26 mouse cellular contexts compared by ENCODE assay signal in the genomic region with DNA sequence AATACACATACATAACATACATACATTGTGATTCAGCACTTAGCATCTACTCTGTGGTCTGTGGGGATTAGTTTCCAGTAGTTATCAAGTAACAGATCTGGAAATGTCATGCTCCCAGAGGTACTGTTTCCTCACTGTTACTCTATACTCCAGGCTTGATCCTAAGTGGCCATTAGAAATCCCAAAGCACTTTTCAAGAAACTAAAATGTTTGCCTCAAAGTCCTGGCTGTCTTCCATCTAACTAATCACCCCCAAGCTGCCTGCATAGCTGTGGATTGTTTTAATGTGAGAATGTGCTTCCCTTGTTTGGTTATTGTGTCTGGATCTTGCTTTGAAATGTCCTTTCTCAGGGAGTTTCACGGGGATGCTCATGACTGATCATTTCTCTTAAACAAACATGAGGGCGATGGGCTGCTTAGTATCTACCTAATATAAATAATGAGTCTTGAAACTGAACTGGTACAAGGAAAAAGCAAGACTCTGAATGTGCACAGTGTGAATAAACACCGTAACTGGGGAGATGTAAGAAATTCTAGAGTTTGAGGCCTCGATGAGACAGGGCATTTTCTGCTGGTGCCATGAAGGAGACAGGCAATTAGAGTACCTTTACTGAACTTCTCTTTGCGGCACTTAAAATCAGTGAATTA.
DNase-seq lines count a peak whose midpoint lies in the region; ATAC-seq and TF ChIP-seq lines count a peak whose summit lies in the region.
"Had no signal": no experiment of that assay in that cellular context is flagged by ENCODE, and none has a peak within 500 bp of the region (broad histone marks: within the 10 kb centered on the region; RNA-seq: fewer than 3 reads in every experiment).

No protein-coding gene starts in this region.

- peak; percentile 7 for DNase-seq in hindbrain, postnatal 0 days (ENCODE audit: low spot score)
- DNase-seq in limb, embryonic 10.5 days (ENCODE audit: low spot score) = no peak
- no peak for DNase-seq in stomach, postnatal 0 days (ENCODE audit: low spot score)
- peak; percentile 69 for DNase-seq in embryonic facial prominence, embryonic 14.5 days (ENCODE audit: low spot score)
- DNase-seq in cerebellum, postnatal 10 days = no peak
- DNase-seq: adrenal gland, postnatal 10 days; B cell, adult 2 months; cerebellum, adult 11 months; cerebellum, adult 9-11 months; forebrain, postnatal 0 days; heart, adult 2 months; heart, postnatal 4 days; kidney, adult 9 months; lung, postnatal 4 days had no signal

- no peaks in the 10 kb centered on the region for H3K9me3 ChIP-seq in hindbrain, postnatal 0 days (ENCODE audit: low read length)
- no peaks in the 10 kb centered on the region for H3K9me3 ChIP-seq in hindbrain, embryonic 12.5 days (replicated peaks)
- no peaks in the 10 kb centered on the region for H3K9me3 ChIP-seq in limb, embryonic 13.5 days
- no peaks in the 10 kb centered on the region for H3K9me3 ChIP-seq in limb, embryonic 10.5 days (replicated peaks)
- no peaks in the 10 kb centered on the region for H3K9me3 ChIP-seq in stomach, embryonic 14.5 days (ENCODE audit: control insufficient read depth, low read depth, low read length)
- no peaks in the 10 kb centered on the region for H3K9me3 ChIP-seq in stomach, postnatal 0 days (ENCODE audit: control insufficient read depth, low read length)
- H3K9me3 ChIP-seq in embryonic facial prominence, embryonic 14.5 days (ENCODE audit: control insufficient read depth, low read length) = no peaks in the 10 kb centered on the region
- H3K9me3 ChIP-seq: embryonic facial prominence, embryonic 12.5 days; heart, embryonic 12.5 days; limb, embryonic 12.5 days; megakaryocyte, embryonic 14.5 days; midbrain, embryonic 13.5 days had no signal

- H3K27ac ChIP-seq in hindbrain, postnatal 0 days = no peak overlapping the region
- no peak overlapping the region for H3K27ac ChIP-seq in hindbrain, embryonic 12.5 days
- H3K27ac ChIP-seq in limb, embryonic 13.5 days = no peak overlapping the region
- no peak overlapping the region for H3K27ac ChIP-seq in limb, embryonic 10.5 days
- H3K27ac ChIP-seq in stomach, embryonic 14.5 days (ENCODE audit: low read length) = no peak overlapping the region
- H3K27ac ChIP-seq in stomach, postnatal 0 days (replicated peaks) = no peak overlapping the region
- H3K27ac ChIP-seq in embryonic facial prominence, embryonic 14.5 days (replicated peaks; ENCODE audit: low read depth, low read length) = no peak overlapping the region
- H3K27ac ChIP-seq: embryonic facial prominence, embryonic 12.5 days; heart, adult 2 months; limb, embryonic 12.5 days; midbrain, embryonic 13.5 days had no signal

- no peak overlapping the region for H3K4me2 ChIP-seq in hindbrain, postnatal 0 days (ENCODE audit: low read depth, low read length)
- no peak overlapping the region for H3K4me2 ChIP-seq in hindbrain, embryonic 12.5 days (replicated peaks)
- no peak overlapping the region for H3K4me2 ChIP-seq in limb, embryonic 13.5 days (replicated peaks)
- H3K4me2 ChIP-seq in stomach, embryonic 14.5 days (replicated peaks; ENCODE audit: low read depth, low read length) = no peak overlapping the region
- H3K4me2 ChIP-seq in stomach, postnatal 0 days (replicated peaks; ENCODE audit: low read depth) = no peak overlapping the region
- no peak overlapping the region for H3K4me2 ChIP-seq in embryonic facial prominence, embryonic 14.5 days (ENCODE audit: low read depth, low read length)
- H3K4me2 ChIP-seq: embryonic facial prominence, embryonic 12.5 days; heart, embryonic 12.5 days; limb, embryonic 12.5 days; liver, embryonic 11.5 days; midbrain, embryonic 13.5 days had no signal

- H3K4me1 ChIP-seq in hindbrain, postnatal 0 days (ENCODE audit: insufficient read depth, low read length) = no peaks in the 10 kb centered on the region
- H3K4me1 ChIP-seq in hindbrain, embryonic 12.5 days = no peaks in the 10 kb centered on the region
- H3K4me1 ChIP-seq in limb, embryonic 13.5 days = no peaks in the 10 kb centered on the region
- no peaks in the 10 kb centered on the region for H3K4me1 ChIP-seq in limb, embryonic 10.5 days
- 0 out of 2 replicates have a peak, but pooled peaks cover 4% of the 10 kb centered on the region for H3K4me1 ChIP-seq in stomach, embryonic 14.5 days (ENCODE audit: control insufficient read depth, insufficient read depth, low read length)
- no peaks in the 10 kb centered on the region for H3K4me1 ChIP-seq in stomach, postnatal 0 days (replicated peaks; ENCODE audit: control insufficient read depth, insufficient read depth)
- H3K4me1 ChIP-seq in embryonic facial prominence, embryonic 14.5 days (ENCODE audit: control insufficient read depth, insufficient read depth, low read length) = no peaks in the 10 kb centered on the region
- H3K4me1 ChIP-seq: embryonic facial prominence, embryonic 12.5 days; heart, embryonic 12.5 days; limb, embryonic 12.5 days; megakaryocyte, embryonic 14.5 days; midbrain, embryonic 13.5 days had no signal

- WGBS in hindbrain, postnatal 0 days = 62% methylated on average over 5 of the region's 5 CpGs
- WGBS in hindbrain, embryonic 12.5 days = 74% methylated on average over 5 of the region's 5 CpGs
- 68% methylated on average over 5 of the region's 5 CpGs for WGBS in limb, embryonic 13.5 days
- WGBS in limb, embryonic 10.5 days = 79% methylated on average over 5 of the region's 5 CpGs
- WGBS in stomach, embryonic 14.5 days = 28% methylated on average over 5 of the region's 5 CpGs
- WGBS in stomach, postnatal 0 days = 44% methylated on average over 5 of the region's 5 CpGs
- WGBS in embryonic facial prominence, embryonic 14.5 days = 53% methylated on average over 5 of the region's 5 CpGs

- TF ChIP-seq CTCF in hindbrain, postnatal 0 days (IDR thresholded peaks at IDR 0.05; ENCODE audit: low read depth) = no peak
- no peak for TF ChIP-seq CTCF in stomach, postnatal 0 days (IDR thresholded peaks at IDR 0.05; ENCODE audit: low read depth)

- no peaks in the 10 kb centered on the region for H3K27me3 ChIP-seq in hindbrain, postnatal 0 days (ENCODE audit: insufficient read depth, low read length)
- H3K27me3 ChIP-seq in hindbrain, embryonic 12.5 days = no peaks in the 10 kb centered on the region
- H3K27me3 ChIP-seq in limb, embryonic 13.5 days = no peaks in the 10 kb centered on the region
- no peaks in the 10 kb centered on the region for H3K27me3 ChIP-seq in limb, embryonic 10.5 days (ENCODE audit: low read depth, poor library complexity, severe bottlenecking)
- no peaks in the 10 kb centered on the region for H3K27me3 ChIP-seq in stomach, embryonic 14.5 days (ENCODE audit: control insufficient read depth, insufficient read depth, low read length)
- H3K27me3 ChIP-seq in stomach, postnatal 0 days (ENCODE audit: control insufficient read depth, insufficient read depth, low read length) = no peaks in the 10 kb centered on the region
- H3K27me3 ChIP-seq in embryonic facial prominence, embryonic 14.5 days (replicated peaks; ENCODE audit: control insufficient read depth, insufficient read depth, low read length) = no peaks in the 10 kb centered on the region
- H3K27me3 ChIP-seq: CH12.LX; embryonic facial prominence, embryonic 12.5 days; heart, embryonic 12.5 days; limb, embryonic 12.5 days; megakaryocyte, embryonic 14.5 days; midbrain, embryonic 13.5 days had no signal

- H3K36me3 ChIP-seq in hindbrain, postnatal 0 days (ENCODE audit: insufficient read depth, low read length) = no peaks in the 10 kb centered on the region
- H3K36me3 ChIP-seq in hindbrain, embryonic 12.5 days = no peaks in the 10 kb centered on the region
- H3K36me3 ChIP-seq in limb, embryonic 13.5 days = no peaks in the 10 kb centered on the region
- no peaks in the 10 kb centered on the region for H3K36me3 ChIP-seq in limb, embryonic 10.5 days
- H3K36me3 ChIP-seq in stomach, embryonic 14.5 days (ENCODE audit: control insufficient read depth, insufficient read depth, low read length) = no peaks in the 10 kb centered on the region
- H3K36me3 ChIP-seq in stomach, postnatal 0 days (ENCODE audit: control insufficient read depth, insufficient read depth, low read length) = no peaks in the 10 kb centered on the region
- H3K36me3 ChIP-seq in embryonic facial prominence, embryonic 14.5 days (ENCODE audit: control insufficient read depth, insufficient read depth, low read length) = no peaks in the 10 kb centered on the region
- H3K36me3 ChIP-seq: embryonic facial prominence, embryonic 12.5 days; heart, embryonic 12.5 days; limb, embryonic 12.5 days; midbrain, embryonic 13.5 days had no signal

- no peak overlapping the region for H3K4me3 ChIP-seq in hindbrain, postnatal 0 days (ENCODE audit: low read length)
- H3K4me3 ChIP-seq in hindbrain, embryonic 12.5 days = no peak overlapping the region
- no peak overlapping the region for H3K4me3 ChIP-seq in limb, embryonic 13.5 days
- H3K4me3 ChIP-seq in limb, embryonic 10.5 days = no peak overlapping the region
- H3K4me3 ChIP-seq in stomach, embryonic 14.5 days (ENCODE audit: low read depth, low read length) = no peak overlapping the region
- no peak overlapping the region for H3K4me3 ChIP-seq in stomach, postnatal 0 days (ENCODE audit: low read depth, low read length)
- no peak overlapping the region for H3K4me3 ChIP-seq in embryonic facial prominence, embryonic 14.5 days (ENCODE audit: low read depth, low read length)
- H3K4me3 ChIP-seq: embryonic facial prominence, embryonic 12.5 days; heart, adult 2 months; heart, embryonic 12.5 days; limb, embryonic 12.5 days; megakaryocyte, embryonic 14.5 days; midbrain, embryonic 13.5 days had no signal

- no peak overlapping the region for H3K9ac ChIP-seq in hindbrain, postnatal 0 days (replicated peaks; ENCODE audit: low read length)
- H3K9ac ChIP-seq in hindbrain, embryonic 12.5 days = no peak overlapping the region
- H3K9ac ChIP-seq in limb, embryonic 13.5 days = no peak overlapping the region
- H3K9ac ChIP-seq in stomach, embryonic 14.5 days (replicated peaks; ENCODE audit: low read depth, low read length) = no peak overlapping the region
- no peak overlapping the region for H3K9ac ChIP-seq in stomach, postnatal 0 days (ENCODE audit: low read length)
- H3K9ac ChIP-seq in embryonic facial prominence, embryonic 14.5 days (ENCODE audit: low read depth, low read length) = no peak overlapping the region
- H3K9ac ChIP-seq: embryonic facial prominence, embryonic 12.5 days; forebrain, postnatal 0 days; heart, embryonic 12.5 days; limb, embryonic 12.5 days; midbrain, embryonic 13.5 days had no signal

- no peak for ATAC-seq in hindbrain, postnatal 0 days
- ATAC-seq in hindbrain, embryonic 12.5 days (ENCODE audit: low FRiP score) = no peak
- peak; percentile 32; the same call in 1 of the 2 replicates for ATAC-seq in limb, embryonic 13.5 days (ENCODE audit: low FRiP score, low read depth)
- peak; percentile 42; the same call in 1 of the 2 replicates for ATAC-seq in stomach, embryonic 14.5 days (ENCODE audit: insufficient number of reproducible peaks, insufficient read depth, low FRiP score, low read depth)
- no peak for ATAC-seq in stomach, postnatal 0 days (ENCODE audit: low FRiP score, low TSS enrichment)
- ATAC-seq in embryonic facial prominence, embryonic 14.5 days (ENCODE audit: low read depth) = peak; percentile 77
- ATAC-seq: forebrain, postnatal 0 days; hindbrain, embryonic 16.5 days; intestine, postnatal 0 days; midbrain, embryonic 13.5 days had no signal

- no peak for TF ChIP-seq EP300 in stomach, postnatal 0 days (optimal IDR thresholded peaks at IDR 0.05)

Comparison
In these comparisons a context has a peak if more than half of its experiments do, and no peak if none do; other contexts are left out.
1. ATAC-seq: peak in limb, embryonic 13.5 days (single experiment), stomach, embryonic 14.5 days (single experiment) and embryonic facial prominence, embryonic 14.5 days (single experiment); none in hindbrain, postnatal 0 days (single experiment), hindbrain, embryonic 12.5 days (single experiment) and stomach, postnatal 0 days (single experiment).
2. DNase-seq: peak in hindbrain, postnatal 0 days (single experiment) and embryonic facial prominence, embryonic 14.5 days (single experiment); none in limb, embryonic 10.5 days (single experiment), stomach, postnatal 0 days (single experiment) and cerebellum, postnatal 10 days (0 of 2).